In the genomic region with DNA sequence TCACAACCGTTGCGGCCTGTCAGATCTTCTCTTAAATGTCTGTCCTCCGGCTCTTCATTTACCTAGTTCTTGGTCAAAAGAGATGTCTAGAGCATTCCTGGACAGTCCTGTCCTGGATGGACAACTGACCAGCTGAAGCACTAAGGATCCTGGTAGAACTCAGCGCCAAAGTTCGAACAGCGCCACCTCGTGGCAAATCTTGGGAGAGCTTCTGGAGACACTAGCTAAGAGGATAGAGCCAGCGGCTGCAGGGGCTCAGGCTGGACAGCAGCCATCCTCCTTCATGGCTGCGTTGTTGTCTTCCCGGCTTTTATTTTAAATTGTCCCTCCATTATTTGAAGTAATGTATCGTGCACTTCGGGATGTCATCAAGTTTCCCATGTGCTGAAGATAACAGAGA, we compare ENCODE assay signal across 8 mouse cellular contexts. TPM values are rescaled to one million over a fixed set of nuclear protein-coding genes. Genes with fewer than 3 reads are reported as not detected.
A peak's percentile ranks its signal among the peaks of the same experiment; 100 is the strongest.
DNase-seq lines count a peak whose midpoint lies in the region; ATAC-seq lines count a peak whose summit lies in the region.

No protein-coding gene starts in this region.

- H3K4me1 ChIP-seq in neural tube, embryonic 15.5 days, result peaks cover 26% of the 10 kb centered on the region
- H3K4me1 ChIP-seq in embryonic facial prominence, embryonic 10.5 days, result peaks cover 45% of the 10 kb centered on the region
- H3K4me1 ChIP-seq in liver, embryonic 13.5 days (replicated peaks), result peaks cover 15% of the 10 kb centered on the region

- H3K9me3 ChIP-seq in neural tube, embryonic 15.5 days (replicated peaks), result no peaks in the 10 kb centered on the region
- no peaks in the 10 kb centered on the region for H3K9me3 ChIP-seq in embryonic facial prominence, embryonic 10.5 days
- no peaks in the 10 kb centered on the region for H3K9me3 ChIP-seq in liver, embryonic 13.5 days (replicated peaks)

- H3K4me3 ChIP-seq in neural tube, embryonic 15.5 days (replicated peaks), result no peak overlapping the region
- H3K4me3 ChIP-seq in embryonic facial prominence, embryonic 10.5 days, result no peak overlapping the region
- H3K4me3 ChIP-seq in liver, embryonic 13.5 days (replicated peaks), result no peak overlapping the region

- peak; percentile 97 for DNase-seq in neural tube, embryonic 10.5 days (ENCODE audit: extremely low spot score, low spot score)
- DNase-seq in adrenal gland, postnatal 4 days (ENCODE audit: low spot score in 2 of 2), result peak; percentile 66 to 75
- peak; percentile 87 for DNase-seq in embryonic facial prominence, embryonic 10.5 days (ENCODE audit: low spot score)
- DNase-seq in kidney, adult 9 months, result peak; percentile 83
- peak; percentile 54 for DNase-seq in liver, embryonic 13.5 days
- peak; percentile 67 for DNase-seq in retina, adult 2 months (ENCODE audit: low read depth, low spot score)
- DNase-seq in urinary bladder, postnatal 14 days (ENCODE audit: low spot score), result peak; percentile 78

- WGBS in neural tube, embryonic 15.5 days, result 9% methylated on average over 12 of the region's 12 CpGs
- 10% methylated on average over 12 of the region's 12 CpGs for whole genome bisulfite sequencing in embryonic facial prominence, embryonic 10.5 days
- WGBS in liver, embryonic 13.5 days (ENCODE audit: insufficient replicate concordance), result 11% methylated on average over 12 of the region's 12 CpGs

- H3K27me3 ChIP-seq in neural tube, embryonic 15.5 days (replicated peaks), result peaks cover 94% of the 10 kb centered on the region
- peaks cover 100% of the 10 kb centered on the region for H3K27me3 ChIP-seq in embryonic facial prominence, embryonic 10.5 days (replicated peaks; ENCODE audit: low read depth, poor library complexity, severe bottlenecking)
- peaks cover 100% of the 10 kb centered on the region for H3K27me3 ChIP-seq in liver, embryonic 13.5 days

- no peak for ATAC-seq in neural tube, embryonic 15.5 days (ENCODE audit: low FRiP score)
- no peak for ATAC-seq in liver, embryonic 13.5 days (ENCODE audit: low read depth)

- H3K4me2 ChIP-seq in neural tube, embryonic 15.5 days, result no peak overlapping the region
- H3K4me2 ChIP-seq in liver, embryonic 13.5 days, result no peak overlapping the region

- H3K9ac ChIP-seq in neural tube, embryonic 15.5 days (replicated peaks), result no peak overlapping the region
- no peak overlapping the region for H3K9ac ChIP-seq in liver, embryonic 13.5 days

- no peak overlapping the region for H3K27ac ChIP-seq in neural tube, embryonic 15.5 days (replicated peaks)
- no peak overlapping the region for H3K27ac ChIP-seq in embryonic facial prominence, embryonic 10.5 days (replicated peaks)
- no peak overlapping the region for H3K27ac ChIP-seq in liver, embryonic 13.5 days

- H3K36me3 ChIP-seq in neural tube, embryonic 15.5 days, result no peaks in the 10 kb centered on the region
- no peaks in the 10 kb centered on the region for H3K36me3 ChIP-seq in embryonic facial prominence, embryonic 10.5 days (replicated peaks)
- no peaks in the 10 kb centered on the region for H3K36me3 ChIP-seq in liver, embryonic 13.5 days

RNA-seq across cellular contexts. Expression of a gene that starts 9.7 kb away (rescaled TPM):
- polyA plus RNA-seq in neural tube, embryonic 15.5 days (2015; fragmentation: Nextera tagmentation; extraction: Ambion mirVana), result 1.0 and 2.0 TPM in 2 replicates
- not detected for total RNA-seq in adrenal gland, postnatal 4 days (2021)
- 1.0 and 1.5 TPM in 2 replicates for polyA plus RNA-seq in embryonic facial prominence, embryonic 10.5 days (2016; fragmentation: Nextera tagmentation; extraction: Ambion mirVana)
- not detected in 2 replicates for polyA plus RNA-seq in liver, embryonic 13.5 days (2015; fragmentation: Nextera tagmentation; extraction: Ambion mirVana)

RNA-seq across cellular contexts. Expression of a gene that starts 9.9 kb away (rescaled TPM):
- polyA plus RNA-seq in neural tube, embryonic 15.5 days (2015; fragmentation: Nextera tagmentation; extraction: Ambion mirVana), result 0.18 and 0.36 TPM in 2 replicates
- total RNA-seq in adrenal gland, postnatal 4 days (2021), result 1 to 10 TPM in 1 of 2 experiments, under 1 TPM in 1; 0.76 to 4.2 TPM
- polyA plus RNA-seq in embryonic facial prominence, embryonic 10.5 days (2016; fragmentation: Nextera tagmentation; extraction: Ambion mirVana), result not detected in 2 replicates
- not detected in 2 replicates for polyA plus RNA-seq in liver, embryonic 13.5 days (2015; fragmentation: Nextera tagmentation; extraction: Ambion mirVana)

RNA-seq across cellular contexts. Expression of a gene that starts 21.4 kb away (rescaled TPM):
- 0.08 and 0.72 TPM in 2 replicates for polyA plus RNA-seq in neural tube, embryonic 15.5 days (2015; fragmentation: Nextera tagmentation; extraction: Ambion mirVana)
- 1 to 10 TPM in 1 of 2 experiments, under 1 TPM in 1; 0.68 to 1.2 TPM for total RNA-seq in adrenal gland, postnatal 4 days (2021)
- 0.34 and 0.40 TPM in 2 replicates for polyA plus RNA-seq in embryonic facial prominence, embryonic 10.5 days (2016; fragmentation: Nextera tagmentation; extraction: Ambion mirVana)
- not detected in 2 replicates for polyA plus RNA-seq in liver, embryonic 13.5 days (2015; fragmentation: Nextera tagmentation; extraction: Ambion mirVana)

RNA-seq across cellular contexts. Expression of a gene that starts 31.9 kb away (rescaled TPM):
- 66.4 and 72.9 TPM in 2 replicates for polyA plus RNA-seq in neural tube, embryonic 15.5 days (2015; fragmentation: Nextera tagmentation; extraction: Ambion mirVana)
- 10 to 100 TPM; 66.4 to 68.2 TPM for total RNA-seq in adrenal gland, postnatal 4 days (2021)
- 83.5 and 85.3 TPM in 2 replicates for polyA plus RNA-seq in embryonic facial prominence, embryonic 10.5 days (2016; fragmentation: Nextera tagmentation; extraction: Ambion mirVana)
- polyA plus RNA-seq in liver, embryonic 13.5 days (2015; fragmentation: Nextera tagmentation; extraction: Ambion mirVana), result 116 and 117 TPM in 2 replicates

RNA-seq across cellular contexts. Expression of a gene that starts 36.4 kb away (rescaled TPM):
- 97.8 TPM in 2 replicates for polyA plus RNA-seq in neural tube, embryonic 15.5 days (2015; fragmentation: Nextera tagmentation; extraction: Ambion mirVana)
- total RNA-seq in adrenal gland, postnatal 4 days (2021), result 100 to 1,000 TPM; 124 to 135 TPM
- 41.6 and 43.1 TPM in 2 replicates for polyA plus RNA-seq in embryonic facial prominence, embryonic 10.5 days (2016; fragmentation: Nextera tagmentation; extraction: Ambion mirVana)
- polyA plus RNA-seq in liver, embryonic 13.5 days (2015; fragmentation: Nextera tagmentation; extraction: Ambion mirVana), result 11.9 and 13.8 TPM in 2 replicates
